Mouse (Mus musculus): ENCODE data around the gene Dhx15.
A peak's percentile ranks its signal among the peaks of the same experiment; 100 is the strongest.

The Dhx15 gene

DNA sequence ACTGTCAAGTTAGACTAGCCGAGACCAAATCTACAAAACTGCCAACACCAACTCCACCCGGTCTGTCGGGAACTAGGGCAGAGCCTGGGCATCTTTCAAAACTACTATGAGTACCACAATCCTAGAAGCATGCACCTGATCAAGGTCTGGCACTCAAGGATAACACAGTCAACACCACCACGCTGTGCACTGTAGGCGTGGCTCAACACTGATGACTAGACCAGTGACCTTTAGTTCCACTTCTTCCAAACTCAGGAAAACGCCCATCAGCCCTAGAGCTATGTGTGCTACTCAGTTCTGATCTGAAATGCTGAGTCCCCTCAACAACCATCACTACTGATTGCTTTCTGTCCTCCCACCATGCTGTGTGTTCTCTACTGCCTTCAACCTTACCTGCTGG lies 44.6 kb downstream of the Dhx15 start:
- DNase-seq (ENCODE audit: low read depth, low spot score) = no peak

DNA sequence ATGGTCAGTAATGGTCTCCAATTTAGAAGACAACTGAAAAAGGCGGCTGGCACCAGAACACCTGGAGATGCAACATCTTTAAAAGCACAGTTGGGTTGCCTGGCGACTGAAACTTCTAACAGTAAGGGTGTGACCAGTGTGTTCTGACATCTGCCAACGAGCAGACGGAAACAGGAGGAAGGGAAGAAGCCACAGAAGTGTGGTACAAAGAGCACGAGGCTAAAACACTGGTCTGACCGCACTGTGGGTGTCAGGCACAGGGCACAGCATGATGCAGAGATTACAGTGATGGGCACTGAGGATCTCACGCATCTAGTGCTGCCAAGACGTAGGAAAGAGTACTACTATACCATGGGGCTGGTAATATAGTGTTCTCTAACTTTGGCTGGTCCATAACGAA lies 48.4 kb downstream of the Dhx15 start:
- DNase-seq (ENCODE audit: low read depth, low spot score) = no peak

DNA sequence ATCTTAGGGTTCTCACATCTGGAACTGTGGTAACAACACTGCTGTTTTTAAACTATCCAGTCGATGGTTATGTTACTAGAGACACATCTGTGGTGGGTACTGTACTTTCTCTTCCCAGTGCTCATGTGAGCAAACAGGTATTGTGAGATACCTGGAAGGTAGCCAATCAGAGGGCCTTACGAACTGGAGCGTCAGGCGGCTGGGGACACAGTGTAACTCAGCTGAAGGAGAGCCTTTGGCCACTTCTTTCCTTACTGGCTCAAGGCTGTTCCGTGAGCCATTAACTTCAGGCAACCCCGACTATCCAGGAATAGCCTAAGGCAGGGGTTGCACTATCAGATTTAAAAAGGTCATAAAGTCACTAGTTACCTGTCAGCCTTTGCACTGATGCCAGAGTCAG lies 51.5 kb downstream of the Dhx15 start:
- no peak for DNase-seq (ENCODE audit: low read depth, low spot score)

DNA sequence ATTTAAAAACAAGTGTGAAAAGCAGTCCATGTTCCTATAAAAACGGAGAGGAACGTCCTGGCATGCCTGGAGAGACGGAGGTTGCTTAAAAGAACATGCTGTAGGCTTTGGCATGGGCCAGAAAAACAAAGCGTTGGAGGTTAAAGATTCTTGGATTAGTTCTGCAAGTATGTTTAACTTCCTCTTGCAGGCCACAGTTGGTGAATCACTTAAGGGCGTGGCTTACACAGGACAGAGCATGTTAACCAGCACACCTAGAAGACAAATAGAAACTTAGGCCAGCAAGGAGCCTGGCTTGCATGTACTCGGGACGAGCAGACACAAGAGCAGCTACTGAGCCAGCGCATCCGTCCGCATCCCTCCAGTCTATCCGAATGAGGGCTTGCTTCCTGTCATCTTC lies 52.2 kb downstream of the Dhx15 start:
- DNase-seq (ENCODE audit: low read depth, low spot score) = no peak

DNA sequence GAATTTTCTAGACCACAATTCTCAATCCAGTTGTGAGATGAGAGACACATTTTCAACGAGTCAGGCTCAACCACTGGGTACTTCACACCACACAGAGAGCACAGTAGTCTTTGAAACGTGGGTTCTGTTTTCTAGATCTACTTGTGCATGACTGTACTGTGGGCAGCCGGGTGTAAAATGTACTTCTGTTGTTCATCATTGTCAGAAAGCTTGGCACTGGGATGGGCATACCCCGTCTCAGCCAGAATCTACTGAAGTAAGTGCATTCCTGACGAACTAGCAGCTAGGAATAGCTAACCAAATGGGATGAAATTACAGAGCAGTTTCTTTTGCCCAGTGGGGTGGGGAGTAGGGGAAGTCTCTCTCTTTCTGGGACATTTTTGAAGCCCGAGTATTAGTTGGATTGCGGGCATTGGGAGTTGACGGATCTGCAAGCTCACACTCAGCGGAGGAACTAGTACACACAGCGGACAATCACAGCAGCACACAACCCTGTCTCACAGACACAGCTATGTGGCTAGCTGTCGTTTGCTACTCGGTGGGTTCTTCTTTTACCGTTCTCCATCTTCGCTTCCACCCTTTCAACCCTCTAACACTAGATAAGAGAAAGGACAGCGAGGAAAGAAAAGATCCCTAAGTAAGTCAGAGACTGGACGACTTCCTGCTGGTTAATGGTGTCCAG lies 54.7 kb downstream of the Dhx15 start:
- no peak for DNase-seq (ENCODE audit: low read depth, low spot score)

DNA sequence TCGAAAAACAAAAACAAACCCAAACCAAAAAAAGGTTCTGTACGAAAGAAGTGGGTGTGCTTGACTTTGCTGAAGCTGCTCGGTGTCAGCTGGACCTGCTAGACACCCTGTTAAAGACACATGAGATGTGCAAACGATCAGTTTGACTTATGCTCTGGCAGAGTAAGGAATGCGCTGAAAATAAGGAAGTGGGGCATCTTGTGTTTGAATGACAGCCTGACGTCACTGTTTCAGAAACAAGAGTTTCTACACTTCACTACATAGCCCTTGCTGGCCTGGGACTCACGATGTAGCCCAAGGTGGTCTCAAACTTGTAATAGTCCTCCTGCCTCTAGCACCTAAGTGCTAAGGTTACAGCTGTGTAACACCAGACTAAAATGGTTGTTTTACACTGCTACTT lies 57.5 kb downstream of the Dhx15 start:
- no peak for DNase-seq (ENCODE audit: low read depth, low spot score)

DNA sequence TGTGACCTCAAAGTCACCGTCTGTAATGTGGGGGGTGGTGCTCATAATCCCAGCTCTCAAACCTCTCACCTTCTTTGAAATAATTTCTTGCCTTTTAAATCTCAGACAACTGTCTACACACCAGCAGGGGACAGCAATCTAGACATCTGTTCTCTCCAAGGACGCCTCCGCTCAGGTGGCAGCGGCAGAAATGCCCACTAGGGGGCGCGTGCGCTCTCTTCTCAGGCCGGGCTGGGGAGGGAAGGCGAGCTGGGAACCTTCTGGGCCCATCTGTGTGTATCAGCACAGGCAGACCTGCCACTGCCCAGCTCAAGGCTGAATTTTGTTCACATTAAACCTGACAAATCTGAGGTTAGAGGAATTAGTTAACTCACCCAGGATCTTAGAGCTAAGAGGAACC lies 58.2 kb downstream of the Dhx15 start:
- peak; percentile 26 for DNase-seq (ENCODE audit: low read depth, low spot score)

DNA sequence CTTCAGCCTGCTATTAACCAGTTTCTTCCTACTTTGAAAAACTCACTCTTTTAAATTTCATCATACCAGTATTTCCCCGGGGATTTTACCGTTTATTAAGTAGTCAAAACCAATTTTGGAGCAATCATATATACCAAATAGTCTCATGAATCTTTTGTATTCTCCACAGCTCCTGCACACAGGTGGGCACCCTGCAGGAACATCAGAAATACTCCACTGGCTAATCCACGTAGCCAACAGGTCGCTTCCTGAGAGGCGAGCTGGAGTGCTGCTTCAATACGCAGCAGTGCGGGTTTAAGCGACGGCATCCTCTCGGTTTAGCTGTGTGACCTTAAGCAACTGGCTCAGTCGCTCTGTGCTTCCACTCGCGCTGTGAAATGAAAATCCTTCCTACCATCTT lies 58.9 kb downstream of the Dhx15 start:
- no peak for DNase-seq (ENCODE audit: low read depth, low spot score)

DNA sequence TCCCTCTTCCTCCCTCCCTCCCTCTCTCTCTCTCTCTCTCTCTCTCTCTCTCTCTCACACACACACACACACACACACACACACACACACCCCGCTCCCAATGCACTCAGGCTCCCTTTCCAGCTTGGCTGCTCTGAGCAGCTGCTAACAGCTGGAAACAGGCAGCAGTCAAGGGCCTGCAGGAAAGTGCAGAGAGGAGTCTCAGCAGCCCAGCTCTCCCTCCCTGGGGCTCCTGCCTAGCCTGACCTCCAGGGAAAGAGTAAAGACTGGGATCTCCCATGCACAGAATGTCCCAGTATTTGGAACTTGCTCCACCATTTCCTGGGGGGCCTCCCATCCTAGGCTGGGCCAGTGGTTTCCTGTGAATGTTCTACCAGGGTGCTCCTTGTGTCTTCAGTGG lies 59.8 kb downstream of the Dhx15 start:
- DNase-seq (ENCODE audit: low read depth, low spot score) = no peak

DNA sequence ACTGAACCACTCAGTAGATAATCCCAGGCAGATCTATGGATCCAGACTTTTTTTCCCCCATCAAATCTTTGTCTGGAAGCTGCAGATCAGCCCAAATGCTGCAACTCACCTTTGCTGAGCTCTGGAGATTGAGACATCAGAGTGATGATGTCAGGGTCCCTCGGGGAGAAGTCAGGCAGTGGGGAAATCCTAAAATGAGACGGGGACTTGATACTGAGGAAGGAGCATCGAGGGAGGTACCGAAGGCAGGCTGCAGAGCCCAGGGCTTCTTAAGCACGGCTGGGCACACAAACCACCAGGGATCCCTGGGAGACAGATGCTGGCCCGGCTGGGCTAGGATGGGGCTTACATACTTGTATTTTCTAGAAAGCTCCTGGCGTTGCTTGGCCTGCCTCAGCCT lies 64.1 kb downstream of the Dhx15 start:
- no peak for DNase-seq (ENCODE audit: low read depth, low spot score)

DNA sequence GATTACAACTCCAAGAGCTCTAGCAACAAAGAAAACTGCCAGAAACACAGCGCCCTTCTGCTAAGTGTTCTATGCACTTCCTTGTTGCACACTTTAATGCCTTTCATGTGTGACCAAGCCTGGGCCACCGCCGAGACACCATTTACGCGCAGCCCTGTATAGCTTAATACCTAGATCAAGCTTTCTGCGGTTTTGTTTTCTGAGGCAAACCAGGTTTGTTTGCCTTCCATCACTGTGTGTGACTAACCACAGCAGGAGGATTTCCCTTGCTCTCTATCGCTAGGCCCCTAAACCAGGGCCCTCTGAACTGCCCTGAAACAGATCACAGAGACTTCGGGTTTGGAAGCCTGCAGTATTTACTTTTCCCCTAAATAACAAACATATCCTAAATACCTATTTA lies 64.5 kb downstream of the Dhx15 start:
- DNase-seq (ENCODE audit: low read depth, low spot score) = no peak

DNA sequence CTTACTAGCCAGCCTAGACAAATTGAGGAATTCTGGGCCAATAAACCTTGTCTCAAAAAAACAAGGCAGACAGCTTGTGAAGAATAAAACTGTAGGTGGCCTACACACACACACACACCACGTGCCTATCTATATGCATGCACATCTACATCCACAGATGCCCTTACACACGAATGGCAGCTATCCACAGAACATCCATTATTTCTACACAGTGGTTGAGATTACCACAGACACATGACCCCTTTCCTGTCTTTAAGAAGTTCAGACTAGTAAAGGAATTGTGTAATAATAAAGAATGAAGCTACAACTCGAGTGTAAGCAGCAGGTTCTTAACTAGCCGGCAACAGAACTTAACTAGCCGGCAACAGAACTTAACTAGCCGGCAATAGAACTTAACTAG lies 68.2 kb downstream of the Dhx15 start:
- no peak for DNase-seq (ENCODE audit: low read depth, low spot score)

DNA sequence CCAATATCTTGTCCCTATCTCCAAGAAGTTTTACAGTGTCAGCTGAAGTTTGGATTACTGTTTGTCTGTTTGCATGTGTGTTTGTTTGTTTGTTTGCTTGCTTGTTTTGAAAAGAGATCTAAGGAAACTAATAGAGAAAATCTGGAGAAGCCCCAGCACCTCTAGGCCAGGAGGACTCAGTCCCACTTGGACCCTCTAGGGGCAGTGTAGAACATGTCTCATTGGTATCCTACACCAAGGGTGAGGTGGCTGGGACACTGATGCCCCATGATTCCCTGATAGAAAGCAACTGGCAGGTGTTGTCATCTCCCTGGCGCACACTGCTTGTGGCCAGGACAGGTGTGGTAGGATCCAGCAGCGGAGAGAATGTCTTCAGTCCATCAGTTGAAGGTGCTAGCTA lies 70.5 kb downstream of the Dhx15 start:
- no peak for DNase-seq (ENCODE audit: low read depth, low spot score)

DNA sequence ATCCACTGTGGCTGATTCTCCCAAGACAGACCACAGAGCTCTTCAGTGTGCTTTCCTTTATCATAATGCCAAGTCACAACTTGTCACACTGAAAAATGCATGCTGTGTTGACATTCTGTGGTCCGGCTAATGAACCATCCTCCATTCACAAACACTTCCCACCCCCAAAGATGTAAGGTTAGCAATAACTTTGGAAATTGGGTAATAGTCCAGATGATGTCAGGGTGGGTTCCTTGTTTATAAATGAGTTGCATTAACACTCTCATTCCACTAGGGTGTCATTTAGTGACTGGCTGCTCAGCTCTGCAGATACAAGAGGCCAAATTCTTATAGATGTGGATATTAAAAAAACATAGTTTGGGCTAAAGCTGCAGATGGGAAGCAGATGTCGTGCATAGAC lies 71.1 kb downstream of the Dhx15 start:
- no peak for DNase-seq (ENCODE audit: low read depth, low spot score)

DNA sequence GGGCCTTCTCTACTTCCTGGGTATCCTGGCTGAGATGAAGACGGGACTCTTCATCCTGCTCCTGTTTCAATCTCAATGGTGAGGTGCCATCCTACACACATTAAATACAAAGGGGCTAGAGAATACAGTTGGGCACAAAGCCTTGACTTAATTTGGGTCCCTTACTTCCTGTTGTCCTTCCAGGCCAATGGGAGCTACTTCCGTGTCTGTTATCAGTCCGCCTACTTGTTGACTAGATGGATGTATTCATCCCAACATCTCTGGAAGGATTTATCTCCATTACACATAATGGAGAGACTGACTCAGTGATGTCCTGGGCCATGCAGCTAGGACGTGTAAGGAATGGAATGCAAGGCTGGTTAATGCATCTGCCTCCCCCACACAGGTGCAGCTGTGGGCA lies 72.5 kb downstream of the Dhx15 start:
- no peak for DNase-seq (ENCODE audit: low read depth, low spot score)

DNA sequence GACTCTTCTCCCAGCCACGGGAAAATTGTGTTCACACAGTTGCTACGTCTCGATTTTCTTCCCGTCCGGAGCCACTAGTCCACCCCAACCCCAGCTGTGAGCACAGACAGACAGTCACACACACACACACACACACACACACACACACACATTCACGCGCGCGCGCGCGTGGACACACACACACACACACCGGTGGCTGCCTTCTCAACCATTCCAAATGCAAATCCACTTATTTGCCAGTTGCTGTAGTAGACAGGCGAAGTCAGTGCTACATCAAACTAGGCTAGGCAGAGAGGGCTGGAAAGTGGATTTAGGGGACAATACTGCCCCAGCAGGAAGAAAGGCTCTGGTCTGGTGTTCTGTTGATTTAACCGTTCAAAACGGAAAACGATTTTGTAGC lies 73.9 kb downstream of the Dhx15 start:
- DNase-seq (ENCODE audit: low read depth, low spot score) = no peak

DNA sequence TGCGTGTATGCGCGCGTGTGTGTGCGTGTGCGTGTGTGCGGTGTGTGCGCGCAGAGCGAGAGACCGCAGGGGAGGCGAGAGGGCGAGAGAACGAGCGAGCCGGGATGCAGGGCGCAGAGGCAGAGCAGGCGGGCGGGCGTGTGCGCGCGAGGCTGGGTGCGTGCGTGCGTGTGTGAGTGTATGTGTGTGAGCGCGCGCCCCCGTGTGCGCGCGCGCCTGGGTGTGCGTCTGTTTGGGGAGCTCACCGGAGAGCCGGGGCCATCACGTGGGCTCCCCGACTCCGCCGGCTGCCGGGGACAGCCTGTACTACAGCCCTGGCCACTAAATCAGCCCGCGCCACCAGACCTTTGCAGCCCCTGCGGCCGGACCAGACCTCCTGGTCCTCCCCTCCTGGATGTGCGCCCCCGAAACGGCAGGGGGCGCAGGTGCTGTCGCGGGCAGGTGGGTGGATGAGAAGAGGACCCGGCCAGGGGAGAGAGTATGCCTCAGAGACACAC lies 74.4 kb downstream of the Dhx15 start:
- no peak for DNase-seq (ENCODE audit: low read depth, low spot score)

DNA sequence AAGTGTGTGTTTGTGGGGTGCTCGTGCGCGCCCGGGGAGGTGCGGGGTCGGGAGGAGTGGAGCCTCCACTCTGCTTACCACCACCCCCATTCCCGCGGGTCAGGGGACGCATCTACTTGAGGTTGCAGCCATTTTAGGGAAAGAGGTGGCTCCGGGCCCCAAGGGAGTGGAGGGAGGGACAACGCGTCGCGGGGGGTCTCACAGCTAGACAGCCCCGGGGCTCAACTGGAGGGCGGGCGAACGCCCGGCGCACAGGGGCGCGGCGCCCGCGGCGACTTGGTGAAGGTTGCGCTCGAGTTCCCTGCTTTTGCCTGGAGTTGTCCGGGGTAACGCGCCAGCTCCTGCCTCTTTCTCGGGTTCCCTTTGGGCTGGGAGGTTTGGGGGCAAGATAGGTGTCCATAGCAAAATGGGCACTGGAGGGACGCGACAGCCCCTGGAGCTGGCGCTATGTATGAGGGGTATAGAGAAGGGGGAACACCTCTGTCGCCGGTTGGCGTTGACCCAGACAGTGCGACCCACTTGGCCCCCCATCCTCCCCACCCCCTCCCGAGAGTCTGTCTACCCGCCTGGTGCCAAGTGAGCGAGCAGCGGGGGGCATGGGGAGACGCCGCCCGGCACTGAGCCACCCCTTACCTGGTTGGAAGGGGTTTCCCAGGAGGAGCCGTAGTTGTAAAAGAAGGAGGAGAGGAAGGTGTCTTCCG lies 75.4 kb downstream of the Dhx15 start:
- DNase-seq (ENCODE audit: low read depth, low spot score) = no peak

DNA sequence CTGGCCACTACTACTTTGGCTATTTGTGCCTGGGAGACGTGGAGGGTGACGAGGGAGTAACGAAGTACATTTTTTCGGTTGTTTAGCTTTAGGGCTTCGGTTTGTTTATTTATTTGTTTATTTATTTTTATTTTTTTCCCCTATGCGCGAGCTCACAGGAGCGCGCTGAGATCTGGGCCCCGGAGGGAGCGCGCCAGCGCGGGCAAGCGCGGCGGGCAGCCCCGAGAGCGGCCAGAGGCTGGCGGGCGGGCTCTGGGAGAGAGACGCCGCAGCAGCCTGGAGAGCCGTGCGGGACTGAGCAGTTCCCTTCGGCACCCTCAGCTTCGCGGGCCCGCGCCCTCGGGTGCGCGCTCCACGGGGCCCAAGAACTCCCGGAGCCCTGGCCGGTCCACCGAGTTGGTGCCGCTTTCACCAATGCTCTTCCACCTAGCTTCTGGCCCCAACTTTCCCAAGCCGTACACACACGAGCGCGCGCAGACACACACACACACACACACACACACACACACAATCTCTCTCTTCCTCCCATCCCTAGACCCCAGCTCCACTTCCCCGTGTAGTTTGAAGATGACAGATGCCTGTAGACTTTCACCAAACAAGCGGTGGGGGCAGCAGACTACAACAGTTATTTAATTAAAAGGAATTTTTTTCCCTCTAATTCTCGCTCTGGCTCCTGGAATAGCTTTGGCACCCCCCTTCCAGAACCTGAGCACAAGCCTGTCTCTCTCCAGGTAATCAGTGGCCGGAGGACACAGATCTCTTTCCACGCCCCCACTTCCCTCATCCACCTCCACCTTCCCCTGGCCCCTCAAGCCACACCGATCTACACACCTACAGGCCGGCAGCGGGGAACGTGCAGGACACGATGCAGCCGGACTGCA lies 76.2 kb downstream of the Dhx15 start:
- DNase-seq (ENCODE audit: low read depth, low spot score) = no peak

DNA sequence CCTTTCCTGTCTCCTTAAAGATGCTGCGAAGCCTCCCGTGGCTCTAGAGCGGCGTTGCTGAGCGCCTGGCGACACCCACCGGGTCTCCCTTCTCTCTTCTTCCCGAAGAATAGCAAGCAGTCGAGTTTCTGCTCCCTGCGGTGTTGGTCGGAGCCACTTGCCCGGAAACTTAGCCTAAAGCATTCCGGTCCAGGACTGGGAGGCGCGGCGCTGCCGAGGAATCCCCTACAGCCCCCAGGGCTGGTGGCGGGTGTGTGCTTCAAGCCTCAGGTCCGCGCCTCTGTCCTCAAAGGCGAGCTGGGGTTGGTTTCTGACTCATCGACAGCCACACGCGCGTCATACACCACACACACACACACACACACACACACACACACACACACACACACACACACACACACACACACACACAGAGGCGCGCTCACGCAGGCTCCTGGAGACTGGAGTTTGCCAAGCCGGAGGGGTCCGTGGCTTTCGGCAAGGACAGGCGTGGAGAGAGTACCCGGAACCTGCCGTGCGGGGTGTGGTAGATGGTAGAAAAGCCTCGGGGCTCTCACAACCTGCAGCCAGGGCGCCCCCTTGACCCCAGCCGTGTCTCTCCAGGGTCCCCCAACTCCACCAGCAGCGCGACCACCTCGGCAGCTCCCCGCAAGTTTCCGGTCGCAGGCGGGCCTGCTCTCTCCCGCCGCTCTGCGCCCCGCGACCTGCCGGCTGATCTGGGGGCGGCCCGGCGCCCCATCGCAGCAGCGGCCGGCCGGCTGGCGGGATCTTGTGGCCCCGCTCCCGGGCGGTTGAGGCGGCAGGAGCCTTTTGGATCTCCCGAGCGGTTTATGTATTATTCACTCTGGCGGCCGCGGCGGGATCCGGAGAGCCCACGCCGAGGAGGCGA lies 77.1 kb downstream of the Dhx15 start:
- DNase-seq (ENCODE audit: low read depth, low spot score) = no peak

DNA sequence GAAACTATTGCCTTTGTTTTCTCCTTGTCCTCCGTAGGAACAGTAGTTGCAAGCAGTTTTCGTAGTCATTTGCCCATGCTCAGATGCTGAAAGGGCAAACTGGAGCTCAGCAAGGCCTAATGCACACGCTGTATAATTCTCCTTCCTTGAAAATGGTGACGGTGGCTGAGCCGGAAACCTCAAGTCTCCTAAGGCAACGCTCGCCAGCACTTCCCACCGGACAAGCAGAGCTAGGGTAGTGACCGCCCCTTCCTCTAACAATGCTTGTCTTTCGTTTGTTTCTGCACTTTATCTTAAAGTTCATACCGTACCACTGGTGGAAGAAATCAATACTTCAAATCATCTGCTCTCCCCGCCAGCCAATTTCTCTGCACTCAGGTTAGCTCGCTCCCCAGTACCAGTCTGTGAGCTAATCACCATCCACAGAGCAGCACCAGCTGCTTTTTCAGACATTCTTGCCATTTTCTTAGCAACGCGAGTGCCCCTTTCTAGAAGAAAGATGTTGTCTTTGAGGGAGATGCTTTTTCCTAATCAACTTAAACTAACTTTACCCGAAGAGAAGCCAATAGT lies 78.0 kb downstream of the Dhx15 start:
- DNase-seq (ENCODE audit: low read depth, low spot score) = no peak

Measured in c-Kit-negative CD71-positive TER-119-positive erythroid progenitor cells, embryonic 14.5 days (primary cell).